Mouse (Mus musculus) midbrain, embryonic 14.5 days (tissue): ENCODE measurements around the gene Yes1. TPM values are rescaled to one million over a fixed set of nuclear protein-coding genes. Genes with fewer than 3 reads are reported as not detected.
"Not testable (repeated sequence)": the region's sequence is repeated elsewhere in the genome, so short reads cannot be mapped to it uniquely, and the experiment has no call there.

Source experiments
- ATAC-seq: fragments of 200-750 bp; cut with Nextera tagmentation; 2 replicates; pipeline ENCODE4 v1.8.0; 2017; ENCODE audit warnings: moderate number of reproducible peaks, moderate library complexity; ENCODE audit not compliant: low FRiP score, low TSS enrichment
- DNase-seq: peaks from one replicate; pipeline ENCODE4 v3.0.0-alpha.2; 2015
- H3K27ac ChIP-seq: fragments of 300-500 bp; sonication (generic); replicated peaks from 2 replicates; pipeline ENCODE4 v1.5.1; 2014; ENCODE audit warnings: mild to moderate bottlenecking, low read depth, low read length, moderate library complexity
- H3K27me3 ChIP-seq: fragments of 300-500 bp; sonication (generic); 2 replicates; pipeline ENCODE4 v1.6.1; 2014; ENCODE audit warnings: low read length, control low read depth, mixed read lengths; ENCODE audit not compliant: control insufficient read depth, insufficient read depth
- H3K36me3 ChIP-seq: fragments of 300-500 bp; sonication (generic); 2 replicates; pipeline ENCODE4 v1.6.1; 2014; ENCODE audit warnings: low read length, control low read depth; ENCODE audit not compliant: control insufficient read depth, insufficient read depth
- H3K4me1 ChIP-seq: fragments of 300-500 bp; sonication (generic); 2 replicates; pipeline ENCODE4 v1.6.1; 2014; ENCODE audit warnings: mild to moderate bottlenecking, antibody characterized with exemption, low read length, control low read depth; ENCODE audit not compliant: control insufficient read depth, insufficient read depth
- H3K4me2 ChIP-seq: fragments of 300-500 bp; sonication (generic); 2 replicates; pipeline ENCODE4 v1.6.1; 2014; ENCODE audit warnings: mild to moderate bottlenecking, low read length, moderate library complexity
- H3K4me3 ChIP-seq: fragments of 300-500 bp; sonication (generic); replicated peaks from 2 replicates; pipeline ENCODE4 v1.5.1; 2014; ENCODE audit warnings: low read depth, low read length
- H3K9ac ChIP-seq: fragments of 300-500 bp; sonication (generic); replicated peaks from 2 replicates; pipeline ENCODE4 v1.6.1; 2014; ENCODE audit warnings: mild to moderate bottlenecking, low read length, moderate library complexity
- H3K9me3 ChIP-seq: fragments of 300-500 bp; sonication (generic); 2 replicates; pipeline ENCODE4 v1.6.1; 2016; ENCODE audit warnings: low read length, control low read depth, mixed read lengths; ENCODE audit not compliant: control insufficient read depth
- WGBS: fragments of 180-500 bp; shearing (Covaris S2); extraction: QIAGEN DNeasy Blood & Tissue Kit; methylation state at CpG from one replicate; pipeline ENCODE4 v1.1.7; 2014; 5-methylcytosine and 5-hydroxymethylcytosine counted together
- polyA plus RNA-seq: library from polyadenylated mRNA; unstranded; fragments of >200 nt; fragmentation: Nextera tagmentation; extraction: Ambion mirVana; gene quantifications from 2 replicates; pipeline ENCODE4 v1.2.1, GENCODE M21; 2014

Gene Yes1
- polyA plus RNA-seq, 1 experiment from 2014 or later, result 26.5 TPM

DNA sequence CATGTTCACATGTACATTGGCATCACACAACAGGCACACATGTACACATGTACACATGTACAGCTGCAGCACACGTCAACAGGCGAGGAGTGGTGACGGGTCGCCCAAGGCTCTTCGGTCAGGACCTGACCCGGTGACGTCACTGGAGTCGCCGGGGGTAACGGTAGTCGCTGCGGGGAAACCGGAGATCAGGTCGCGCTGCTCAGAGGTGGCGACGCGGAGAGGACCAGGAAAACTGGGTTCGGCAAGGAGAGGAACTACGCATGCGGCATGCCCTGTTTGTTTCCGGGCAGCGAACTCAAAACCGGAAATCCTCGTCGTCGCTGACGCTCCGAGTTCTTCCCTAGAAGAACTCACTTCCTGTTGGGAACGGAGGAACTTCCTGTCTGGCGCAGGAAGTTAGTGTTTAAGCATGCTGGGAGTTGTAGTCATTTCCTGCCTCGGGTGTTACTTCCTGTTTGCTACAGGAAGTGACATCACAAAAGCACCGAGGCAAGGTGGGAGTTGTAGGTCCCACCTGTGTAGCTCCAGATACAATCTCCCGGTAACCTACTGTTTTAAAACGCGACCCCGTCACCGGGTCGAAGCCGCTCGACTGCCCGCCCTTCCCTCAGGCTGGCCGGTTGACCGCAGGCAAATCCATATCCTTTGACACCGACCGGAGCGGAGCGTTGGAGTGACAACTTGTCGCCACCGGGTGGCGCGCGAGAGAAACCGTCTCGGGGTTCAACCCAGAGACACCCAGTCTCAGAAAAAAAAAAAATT is 102.9 kb downstream of the Yes1 start:
- H3K9me3 ChIP-seq, result no peaks in the 10 kb centered on the region
- H3K4me3 ChIP-seq, result peak overlapping the region; percentile 65
- H3K27ac ChIP-seq, result peak overlapping the region; percentile 85
- DNase-seq (peak; percentile 98), ATAC-seq (peak; percentile 96)
- under 1% methylated on average over 55 of the region's 55 CpGs for WGBS
- H3K36me3 ChIP-seq, result no peaks in the 10 kb centered on the region
- peak overlapping the region; percentile 65 for H3K9ac ChIP-seq
- H3K4me1 ChIP-seq, result 0 out of 2 replicates have a peak, but pooled peaks cover 5% of the 10 kb centered on the region
- peak overlapping the region; percentile 71 for H3K4me2 ChIP-seq
- no peaks in the 10 kb centered on the region for H3K27me3 ChIP-seq

DNA sequence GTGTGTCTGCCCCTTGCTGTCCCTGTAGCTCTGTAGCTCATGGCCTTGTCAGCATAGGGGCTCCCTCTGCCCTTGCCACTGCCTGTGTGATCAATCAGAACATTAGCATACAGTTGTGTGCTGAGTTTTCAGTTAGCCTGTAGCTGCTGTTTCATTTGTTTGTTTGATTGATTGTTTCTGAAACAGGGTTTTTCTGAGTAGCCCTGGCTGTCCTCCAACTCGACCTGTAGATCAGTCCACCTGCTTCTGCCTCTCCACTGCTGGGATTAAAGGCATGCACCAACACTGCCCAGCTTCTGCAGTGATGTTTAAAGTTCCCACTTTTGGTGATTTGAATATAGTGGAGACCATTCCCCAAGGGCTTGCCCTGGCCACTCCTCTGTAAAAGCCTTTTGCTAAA is 106.8 kb downstream of the Yes1 start:
- no peaks in the 10 kb centered on the region for H3K9me3 ChIP-seq
- 0 out of 2 replicates have a peak, but pooled peaks cover 1% of the 10 kb centered on the region for H3K4me1 ChIP-seq
- H3K27me3 ChIP-seq, result no peaks in the 10 kb centered on the region
- H3K9ac ChIP-seq, result no peak overlapping the region
- WGBS, result 59% methylated on average over 1 of the region's 1 CpGs
- H3K27ac ChIP-seq, result no peak overlapping the region
- H3K4me3 ChIP-seq, result no peak overlapping the region
- no peak for ATAC-seq
- no peaks in the 10 kb centered on the region for H3K36me3 ChIP-seq
- no peak overlapping the region for H3K4me2 ChIP-seq
- no peak for DNase-seq

DNA sequence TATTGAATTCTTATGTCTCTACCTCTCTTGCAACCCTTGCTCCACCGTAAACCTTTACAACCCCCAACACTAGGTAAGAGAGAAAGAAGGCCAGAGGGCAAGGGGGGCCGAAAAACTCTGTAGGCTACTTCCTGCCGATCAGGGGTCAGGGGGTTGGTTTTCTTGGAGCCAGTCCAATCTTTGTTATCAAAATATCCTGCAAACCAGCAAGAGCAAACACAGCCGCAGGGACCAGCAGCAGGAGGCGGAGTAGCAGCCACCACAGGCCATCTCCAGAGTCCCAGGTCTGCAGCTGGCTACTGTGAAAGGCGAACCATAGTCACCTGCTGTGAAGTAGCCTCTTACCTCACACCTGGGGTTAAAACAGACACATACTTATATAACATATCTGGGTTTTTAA is 107.9 kb downstream of the Yes1 start:
- Histone ChIP-seq H3K4me2 (no peak overlapping the region), H3K9ac (no peak overlapping the region), H3K27ac (no peak overlapping the region), H3K4me1 (no peaks in the 10 kb centered on the region), H3K27me3 (no peaks in the 10 kb centered on the region), H3K4me3 (no peak overlapping the region), H3K36me3 (no peaks in the 10 kb centered on the region), H3K9me3 (no peaks in the 10 kb centered on the region)
- ATAC-seq (no peak), DNase-seq (no peak)
- 70% methylated on average over 6 of the region's 6 CpGs for WGBS

DNA sequence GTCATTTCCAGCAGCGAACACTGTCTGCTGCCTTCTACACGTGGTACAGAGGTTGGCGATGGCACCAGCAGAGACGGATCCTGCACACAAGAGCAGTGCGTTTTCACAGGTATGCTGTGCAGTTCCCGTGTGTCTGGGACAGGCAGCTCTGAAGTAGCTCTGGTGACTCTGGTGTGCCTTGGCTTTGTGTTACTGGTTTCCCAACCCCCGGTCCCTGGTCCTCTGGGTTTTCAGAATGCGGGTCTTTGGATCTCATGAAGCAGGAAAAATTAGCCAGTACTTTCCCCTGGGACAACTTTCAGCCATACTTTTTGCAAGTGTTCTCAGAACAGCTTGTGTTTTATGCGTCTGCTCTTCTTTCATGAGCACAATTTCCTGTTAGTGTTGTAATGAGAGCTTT is 109.4 kb downstream of the Yes1 start:
- H3K27me3 ChIP-seq, result no peaks in the 10 kb centered on the region
- DNase-seq (no peak), ATAC-seq (no peak)
- no peaks in the 10 kb centered on the region for H3K9me3 ChIP-seq
- H3K4me3 ChIP-seq, result no peak overlapping the region
- no peaks in the 10 kb centered on the region for H3K4me1 ChIP-seq
- H3K4me2 ChIP-seq, result no peak overlapping the region
- no peak overlapping the region for H3K27ac ChIP-seq
- WGBS, result 85% methylated on average over 9 of the region's 9 CpGs
- H3K9ac ChIP-seq, result no peak overlapping the region
- no peaks in the 10 kb centered on the region for H3K36me3 ChIP-seq

DNA sequence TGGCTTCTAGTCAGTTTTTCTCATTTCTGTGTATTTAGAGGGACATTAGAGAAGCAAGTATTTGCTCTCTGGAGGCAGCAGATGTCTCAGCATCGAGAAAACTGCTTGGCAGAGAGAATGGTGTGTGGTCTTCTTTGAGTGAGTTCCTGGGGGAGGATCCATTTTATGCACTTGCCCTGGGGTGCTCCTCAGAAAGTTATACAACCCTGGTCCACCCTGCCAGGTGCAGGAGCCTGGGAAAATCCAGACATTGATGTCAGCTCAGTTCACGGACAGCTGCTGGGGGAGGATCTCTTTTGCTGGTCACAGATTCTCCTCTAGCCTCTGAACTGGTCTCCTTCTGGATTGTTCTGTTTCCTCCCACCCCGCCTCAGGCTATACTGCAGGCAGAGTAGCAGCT is 110.3 kb downstream of the Yes1 start:
- WGBS, result 72% methylated on average over 3 of the region's 3 CpGs
- Histone ChIP-seq H3K9ac (no peak overlapping the region), H3K4me3 (no peak overlapping the region), H3K9me3 (no peaks in the 10 kb centered on the region), H3K27me3 (no peaks in the 10 kb centered on the region), H3K36me3 (no peaks in the 10 kb centered on the region), H3K4me1 (no peaks in the 10 kb centered on the region), H3K27ac (no peak overlapping the region), H3K4me2 (no peak overlapping the region)
- DNase-seq (no peak), ATAC-seq (no peak)

DNA sequence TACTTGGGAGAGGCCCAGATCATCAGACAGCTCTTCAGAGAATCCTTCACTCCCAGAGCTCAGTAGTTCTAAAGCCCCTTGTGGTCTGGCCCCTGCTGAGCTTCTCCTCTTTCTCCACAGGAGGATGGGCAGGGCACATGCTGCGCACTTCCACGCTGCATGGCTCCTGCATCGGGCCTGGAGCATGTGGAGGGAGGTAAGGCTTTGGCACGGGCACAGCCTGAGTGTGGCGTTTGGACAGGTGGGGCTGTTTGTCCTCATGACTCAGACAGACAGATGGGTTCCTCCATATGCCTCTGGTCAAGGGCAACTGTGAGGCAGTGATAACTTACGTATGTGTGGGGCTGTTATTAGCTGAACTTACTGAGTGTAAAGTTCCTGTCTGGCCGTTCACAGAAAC is 111.3 kb downstream of the Yes1 start:
- Histone ChIP-seq H3K4me1 (no peaks in the 10 kb centered on the region), H3K27ac (no peak overlapping the region), H3K27me3 (no peaks in the 10 kb centered on the region), H3K36me3 (no peaks in the 10 kb centered on the region), H3K9me3 (no peaks in the 10 kb centered on the region), H3K9ac (no peak overlapping the region), H3K4me3 (no peak overlapping the region), H3K4me2 (no peak overlapping the region)
- ATAC-seq, result no peak
- 69% methylated on average over 7 of the region's 7 CpGs for WGBS
- no peak for DNase-seq

DNA sequence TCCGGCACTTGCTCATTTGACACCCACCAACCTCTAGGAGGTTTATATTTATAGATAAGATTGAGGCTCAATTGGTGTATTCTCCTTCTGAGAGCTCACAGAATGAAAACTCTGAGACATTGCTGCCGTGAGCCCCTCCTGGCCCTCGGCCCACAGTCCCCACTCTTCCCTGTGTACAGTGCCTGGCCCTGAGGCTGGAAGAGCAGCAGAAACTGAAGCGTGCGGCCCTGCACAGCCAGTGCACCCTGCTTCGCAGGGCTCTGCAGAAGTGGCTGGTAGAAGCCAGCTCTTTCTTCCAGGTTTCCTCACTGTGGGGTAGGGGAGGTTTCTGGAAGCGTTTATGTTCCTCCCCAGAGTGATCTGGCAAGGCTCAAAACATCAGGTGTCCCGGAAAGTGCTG is 111.7 kb downstream of the Yes1 start:
- 87% methylated on average over 8 of the region's 8 CpGs for WGBS
- H3K4me1 ChIP-seq, H3K4me2 ChIP-seq, H3K9me3 ChIP-seq, DNase-seq, H3K9ac ChIP-seq, H3K4me3 ChIP-seq, H3K27ac ChIP-seq, H3K36me3 ChIP-seq, H3K27me3 ChIP-seq: not testable (repeated sequence)
- peak; percentile 53; the same call in 1 of the 2 replicates for ATAC-seq

DNA sequence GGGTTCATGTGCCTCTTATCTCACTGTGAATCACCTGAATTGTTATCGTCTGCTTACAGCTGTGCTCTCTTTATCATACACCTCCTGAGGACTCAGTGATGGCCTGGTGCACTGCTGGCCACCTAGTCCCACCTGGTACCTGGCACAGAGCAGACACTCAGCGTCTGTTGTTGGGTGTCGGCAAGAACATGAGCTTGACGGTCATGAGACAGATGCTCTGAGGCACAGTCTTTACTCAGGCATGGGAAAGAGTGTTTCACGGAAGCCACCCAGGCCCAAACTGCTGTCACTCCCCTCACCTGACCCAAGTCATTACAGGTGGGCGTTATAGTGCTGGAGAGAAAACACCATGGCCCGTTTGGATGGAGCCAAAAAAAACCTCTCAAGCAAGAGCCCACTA is 113.0 kb downstream of the Yes1 start:
- H3K27me3 ChIP-seq, result no peaks in the 10 kb centered on the region
- H3K9me3 ChIP-seq, result no peaks in the 10 kb centered on the region
- no peak overlapping the region for H3K27ac ChIP-seq
- ATAC-seq (no peak), DNase-seq (no peak)
- H3K4me2 ChIP-seq, result no peak overlapping the region
- no peak overlapping the region for H3K9ac ChIP-seq
- H3K4me1 ChIP-seq, result no peaks in the 10 kb centered on the region
- H3K36me3 ChIP-seq, result no peaks in the 10 kb centered on the region
- H3K4me3 ChIP-seq, result no peak overlapping the region
- WGBS, result 90% methylated on average over 7 of the region's 7 CpGs

DNA sequence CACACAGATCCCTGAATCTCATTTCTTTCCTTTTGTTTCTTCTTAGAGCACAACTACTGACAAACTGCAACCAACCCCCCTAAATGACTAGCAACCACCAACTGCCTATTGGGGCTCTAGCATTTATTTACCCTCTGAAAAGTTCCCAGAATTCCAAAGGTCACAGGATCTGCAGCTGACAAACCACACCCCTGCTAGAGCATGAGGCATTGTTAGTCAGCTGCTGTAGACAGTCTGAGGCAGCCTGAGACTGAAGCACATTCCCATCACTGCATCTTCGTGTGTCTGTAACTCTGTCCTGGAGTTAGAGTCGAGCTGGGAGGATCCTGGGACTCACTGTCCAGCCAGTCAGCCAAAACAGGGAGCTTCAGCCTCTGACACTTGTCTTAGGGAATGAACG is 114.4 kb downstream of the Yes1 start:
- H3K27me3 ChIP-seq, H3K36me3 ChIP-seq, H3K4me1 ChIP-seq, H3K27ac ChIP-seq, DNase-seq, H3K9ac ChIP-seq, H3K4me2 ChIP-seq, H3K4me3 ChIP-seq, H3K9me3 ChIP-seq, ATAC-seq: not testable (repeated sequence)
- 74% methylated on average over 3 of the region's 3 CpGs for WGBS
